Mouse (Mus musculus): ENCODE results near the gene Ebf3. TPM values are rescaled to one million over a fixed set of nuclear protein-coding genes. Genes with fewer than 3 reads are reported as not detected.
A peak's percentile ranks its signal among the peaks of the same experiment; 100 is the strongest.

Ebf3 gene
- polyA plus RNA-seq, 1 experiment, result 17.2 TPM

- no peak overlapping the region for H3K27ac ChIP-seq (ENCODE audit: control insufficient read depth, insufficient read depth, low read depth, low read length, poor library complexity)
- no peak overlapping the region for H3K4me3 ChIP-seq (replicated peaks; ENCODE audit: control insufficient read depth, low read depth, low read length)
- no peaks in the 10 kb centered on the region for H3K4me1 ChIP-seq (ENCODE audit: control insufficient read depth, insufficient read depth, low read length)
- TF ChIP-seq CTCF (IDR thresholded peaks at IDR 0.05; ENCODE audit: control insufficient read depth, insufficient read depth, low read length) (no peak), POLR2A (IDR thresholded peaks at IDR 0.05; ENCODE audit: borderline replicate concordance, control insufficient read depth, low read depth, low read length) (no peak)
- WGBS, result 81% methylated on average over 10 of the region's 10 CpGs
Observed at GRCm38 (mm10) chr7:137272252-137272651, 42.0 kb downstream of the Ebf3 start.

DNA sequence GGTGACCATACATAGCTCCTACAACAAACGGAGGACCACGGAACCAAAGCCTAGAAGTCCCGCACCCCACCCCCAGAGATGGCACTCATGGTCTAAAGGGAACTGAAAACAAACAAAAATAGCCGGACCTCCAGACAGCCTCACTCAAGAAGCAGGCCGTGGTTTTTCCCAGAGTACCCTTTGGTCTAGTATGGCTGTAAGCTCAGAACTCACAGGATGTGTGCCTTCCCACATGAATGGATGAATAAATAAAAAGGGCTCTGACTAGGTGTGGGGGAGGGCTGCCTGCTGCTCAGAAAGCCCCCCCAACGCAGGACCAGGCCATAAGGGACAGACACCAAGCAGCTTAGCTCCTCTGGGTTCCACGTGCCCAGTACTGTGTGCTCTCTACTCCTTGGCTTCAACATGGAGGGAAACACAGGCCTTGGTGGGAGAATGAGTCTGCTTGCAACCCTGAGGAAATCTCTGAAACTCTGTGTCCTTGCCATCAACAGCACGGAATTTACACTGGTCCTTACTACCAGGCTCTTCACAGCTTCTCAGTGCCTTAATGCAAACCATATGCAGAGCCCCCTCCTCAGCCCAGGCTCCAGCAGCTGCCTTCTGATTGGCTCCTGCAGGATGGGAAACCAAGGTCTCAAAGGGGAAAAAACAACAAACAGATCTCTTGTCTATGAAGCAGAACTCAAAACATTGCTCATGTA, 45.6 kb downstream of the Ebf3 start:
- no peak overlapping the region for H3K4me3 ChIP-seq (replicated peaks; ENCODE audit: control insufficient read depth, low read depth, low read length)
- TF ChIP-seq POLR2A (IDR thresholded peaks at IDR 0.05; ENCODE audit: borderline replicate concordance, control insufficient read depth, low read depth, low read length), result no peak
- no peak for TF ChIP-seq CTCF (IDR thresholded peaks at IDR 0.05; ENCODE audit: control insufficient read depth, insufficient read depth, low read length)
- no peak overlapping the region for H3K27ac ChIP-seq (ENCODE audit: control insufficient read depth, insufficient read depth, low read depth, low read length, poor library complexity)
- no peaks in the 10 kb centered on the region for H3K4me1 ChIP-seq (ENCODE audit: control insufficient read depth, insufficient read depth, low read length)
- WGBS, result 62% methylated on average over 8 of the region's 8 CpGs

DNA sequence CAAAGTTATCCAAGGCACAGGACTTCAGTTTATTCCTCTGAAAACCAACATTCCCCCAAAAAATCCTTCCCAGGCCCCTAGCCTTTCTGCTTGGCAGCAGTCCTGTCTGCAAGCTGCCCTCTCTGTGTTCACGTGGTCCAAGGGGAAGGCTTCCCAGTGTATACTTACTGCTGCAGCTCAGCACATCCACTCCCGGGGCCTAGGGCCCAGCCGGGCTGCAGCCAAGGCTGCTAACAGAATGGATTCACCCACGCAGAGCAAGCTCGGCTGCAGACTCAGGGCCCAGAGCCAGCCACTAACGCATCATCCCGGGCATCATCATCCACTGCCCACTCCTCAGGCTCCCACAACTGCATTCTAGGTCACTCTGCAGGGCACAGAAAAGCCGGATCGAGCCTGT, 46.8 kb downstream of the Ebf3 start:
- no peaks in the 10 kb centered on the region for H3K4me1 ChIP-seq (ENCODE audit: control insufficient read depth, insufficient read depth, low read length)
- WGBS, result 81% methylated on average over 9 of the region's 9 CpGs
- TF ChIP-seq CTCF (IDR thresholded peaks at IDR 0.05; ENCODE audit: control insufficient read depth, insufficient read depth, low read length), result no peak
- no peak for TF ChIP-seq POLR2A (IDR thresholded peaks at IDR 0.05; ENCODE audit: borderline replicate concordance, control insufficient read depth, low read depth, low read length)
- no peak overlapping the region for H3K4me3 ChIP-seq (replicated peaks; ENCODE audit: control insufficient read depth, low read depth, low read length)
- H3K27ac ChIP-seq (ENCODE audit: control insufficient read depth, insufficient read depth, low read depth, low read length, poor library complexity), result no peak overlapping the region; the same call in 1 of the 2 replicates

DNA sequence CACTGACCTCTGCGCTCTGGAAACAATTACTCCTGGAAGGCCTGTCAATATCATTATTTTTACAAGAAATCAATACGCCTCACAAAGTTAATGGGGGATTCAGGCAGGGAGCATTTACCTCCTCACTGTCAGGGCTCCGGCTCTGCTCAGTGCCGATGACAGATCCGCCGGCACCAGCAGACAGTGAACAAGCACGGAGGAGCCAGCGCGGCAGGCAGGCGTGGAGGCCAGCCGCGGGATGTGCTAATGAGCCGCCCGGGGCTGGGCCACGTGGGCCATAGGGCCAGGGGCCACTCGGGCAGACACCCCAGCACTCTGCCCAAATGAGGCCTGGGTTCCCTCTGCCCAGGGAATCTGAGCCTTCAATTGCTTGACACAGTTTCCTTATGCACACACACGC, 47.7 kb downstream of the Ebf3 start:
- TF ChIP-seq CTCF (IDR thresholded peaks at IDR 0.05; ENCODE audit: control insufficient read depth, insufficient read depth, low read length) (no peak), POLR2A (IDR thresholded peaks at IDR 0.05; ENCODE audit: borderline replicate concordance, control insufficient read depth, low read depth, low read length) (no peak)
- Histone ChIP-seq H3K4me1 (ENCODE audit: control insufficient read depth, insufficient read depth, low read length) (no peaks in the 10 kb centered on the region), H3K4me3 (replicated peaks; ENCODE audit: control insufficient read depth, low read depth, low read length) (no peak overlapping the region), H3K27ac (ENCODE audit: control insufficient read depth, insufficient read depth, low read depth, low read length, poor library complexity) (no peak overlapping the region; the same call in 1 of the 2 replicates)
- WGBS, result 45% methylated on average over 17 of the region's 17 CpGs

DNA sequence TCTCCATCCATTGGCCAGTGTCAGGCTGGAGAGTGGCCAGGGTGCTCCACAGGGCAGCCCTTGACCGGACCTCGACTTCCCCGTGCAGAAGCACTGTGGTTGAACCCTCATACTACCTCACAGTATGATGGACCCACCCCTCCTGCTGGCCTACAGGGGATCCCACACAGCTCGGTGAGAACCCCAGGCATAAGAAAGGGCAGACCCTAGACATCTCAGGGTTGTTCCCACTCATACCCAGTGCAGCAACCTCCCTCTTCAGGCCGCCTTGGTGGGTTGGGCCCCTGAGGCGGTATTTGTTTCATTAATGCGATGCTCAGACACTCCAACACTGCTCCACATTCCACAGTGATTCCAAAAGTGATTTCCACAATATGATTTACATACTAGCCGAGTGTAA, 51.9 kb downstream of the Ebf3 start:
- TF ChIP-seq POLR2A (IDR thresholded peaks at IDR 0.05; ENCODE audit: borderline replicate concordance, control insufficient read depth, low read depth, low read length), result no peak
- TF ChIP-seq CTCF (IDR thresholded peaks at IDR 0.05; ENCODE audit: control insufficient read depth, insufficient read depth, low read length), result no peak
- 80% methylated on average over 8 of the region's 8 CpGs for WGBS
- no peak overlapping the region for H3K4me3 ChIP-seq (replicated peaks; ENCODE audit: control insufficient read depth, low read depth, low read length)
- H3K4me1 ChIP-seq (ENCODE audit: control insufficient read depth, insufficient read depth, low read length), result no peaks in the 10 kb centered on the region
- no peak overlapping the region for H3K27ac ChIP-seq (ENCODE audit: control insufficient read depth, insufficient read depth, low read depth, low read length, poor library complexity)

- peak; percentile 69 for TF ChIP-seq CTCF (IDR thresholded peaks at IDR 0.05; ENCODE audit: control insufficient read depth, insufficient read depth, low read length)
- TF ChIP-seq POLR2A (IDR thresholded peaks at IDR 0.05; ENCODE audit: borderline replicate concordance, control insufficient read depth, low read depth, low read length), result no peak
- WGBS, result 43% methylated on average over 11 of the region's 11 CpGs
Observed at GRCm38 (mm10) chr7:137246213-137246872, 67.9 kb downstream of the Ebf3 start.

GRCm38 (mm10) chr7:137244839-137245238, 69.4 kb downstream of the Ebf3 start:
- 77% methylated on average over 7 of the region's 7 CpGs for WGBS
- H3K27ac ChIP-seq (ENCODE audit: control insufficient read depth, insufficient read depth, low read depth, low read length, poor library complexity), result no peak overlapping the region
- no peak for TF ChIP-seq POLR2A (IDR thresholded peaks at IDR 0.05; ENCODE audit: borderline replicate concordance, control insufficient read depth, low read depth, low read length)
- no peak for TF ChIP-seq CTCF (IDR thresholded peaks at IDR 0.05; ENCODE audit: control insufficient read depth, insufficient read depth, low read length)
- no peaks in the 10 kb centered on the region for H3K4me1 ChIP-seq (ENCODE audit: control insufficient read depth, insufficient read depth, low read length)
- no peak overlapping the region for H3K4me3 ChIP-seq (replicated peaks; ENCODE audit: control insufficient read depth, low read depth, low read length)

More at GRCm38 (mm10) chr7:137246213-137246872, 67.9 kb downstream of the Ebf3 start:
- Histone ChIP-seq H3K27ac (ENCODE audit: control insufficient read depth, insufficient read depth, low read depth, low read length, poor library complexity) (no peak overlapping the region), H3K4me1 (ENCODE audit: control insufficient read depth, insufficient read depth, low read length) (no peaks in the 10 kb centered on the region), H3K4me3 (replicated peaks; ENCODE audit: control insufficient read depth, low read depth, low read length) (no peak overlapping the region)

GRCm38 (mm10) chr7:137240481-137240880, 73.8 kb downstream of the Ebf3 start:
- H3K4me1 ChIP-seq (ENCODE audit: control insufficient read depth, insufficient read depth, low read length), result no peaks in the 10 kb centered on the region
- TF ChIP-seq CTCF (IDR thresholded peaks at IDR 0.05; ENCODE audit: control insufficient read depth, insufficient read depth, low read length), result no peak
- TF ChIP-seq POLR2A (IDR thresholded peaks at IDR 0.05; ENCODE audit: borderline replicate concordance, control insufficient read depth, low read depth, low read length), result no peak
- H3K4me3 ChIP-seq (replicated peaks; ENCODE audit: control insufficient read depth, low read depth, low read length), result no peak overlapping the region
- WGBS, result 87% methylated on average over 8 of the region's 8 CpGs
- no peak overlapping the region for H3K27ac ChIP-seq (ENCODE audit: control insufficient read depth, insufficient read depth, low read depth, low read length, poor library complexity)

Data from bone marrow, adult 2 months (tissue).